Mouse (Mus musculus) layer of hippocampus, adult 11-12 months (tissue): Measurements from ENCODE around the gene Tent5b.

Experiments
- DNase-seq: peaks from one replicate; pipeline ENCODE4 v3.0.0; 2022; ENCODE audit warnings: low spot score

Gene Tent5b

DNA sequence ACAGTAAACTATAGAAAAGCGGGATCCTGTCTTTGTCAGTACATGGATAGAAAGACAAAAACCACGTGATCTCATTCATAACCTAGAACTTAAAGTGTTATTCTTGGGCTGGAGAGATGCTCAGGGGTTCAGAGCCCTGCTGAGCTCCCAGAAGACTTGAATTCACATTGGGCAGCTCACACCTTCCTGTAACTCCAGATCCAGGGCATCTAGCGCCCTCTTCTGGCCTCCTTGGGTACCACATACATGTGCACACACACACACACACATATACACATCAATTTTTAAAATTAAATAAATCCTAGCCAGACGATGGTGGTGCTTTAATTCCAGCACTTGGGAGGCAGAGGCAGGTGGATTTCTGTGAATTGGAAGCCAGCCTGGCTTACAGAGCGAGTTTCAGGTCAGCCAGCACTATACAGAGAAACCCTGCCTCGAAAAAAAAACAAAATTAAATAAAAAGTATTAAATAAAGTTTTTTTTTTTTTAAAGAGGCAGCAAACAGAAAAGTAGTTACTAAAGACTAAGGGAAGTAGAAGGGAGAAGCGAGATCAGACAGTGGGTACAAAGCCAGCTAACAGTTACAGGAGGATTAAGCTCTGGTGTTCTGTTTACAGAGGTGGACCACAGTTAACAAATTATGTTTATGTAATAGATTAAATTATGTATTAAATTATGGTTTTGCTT is 8.7 kb upstream of the Tent5b start:
- DNase-seq: no peak

DNA sequence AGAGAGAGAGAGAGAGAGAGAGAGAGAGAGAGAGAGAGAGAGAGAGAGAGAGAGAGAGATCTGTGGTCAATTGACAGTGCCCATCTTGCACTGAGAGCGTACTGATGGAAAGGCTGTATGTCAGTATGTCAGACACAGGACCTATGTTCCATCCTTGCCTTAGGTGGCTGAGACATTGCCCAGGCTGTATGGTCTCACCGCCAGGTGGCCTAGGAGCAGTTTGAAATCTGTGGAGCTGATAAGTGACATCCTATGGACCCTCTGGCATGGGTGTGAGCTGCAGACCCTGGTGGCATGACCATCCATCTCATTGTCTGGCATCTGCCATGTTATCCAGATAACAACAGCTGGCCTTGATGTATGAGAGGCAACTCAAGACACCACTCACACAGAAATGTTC is 6.1 kb upstream of the Tent5b start:
- DNase-seq: no peak

DNA sequence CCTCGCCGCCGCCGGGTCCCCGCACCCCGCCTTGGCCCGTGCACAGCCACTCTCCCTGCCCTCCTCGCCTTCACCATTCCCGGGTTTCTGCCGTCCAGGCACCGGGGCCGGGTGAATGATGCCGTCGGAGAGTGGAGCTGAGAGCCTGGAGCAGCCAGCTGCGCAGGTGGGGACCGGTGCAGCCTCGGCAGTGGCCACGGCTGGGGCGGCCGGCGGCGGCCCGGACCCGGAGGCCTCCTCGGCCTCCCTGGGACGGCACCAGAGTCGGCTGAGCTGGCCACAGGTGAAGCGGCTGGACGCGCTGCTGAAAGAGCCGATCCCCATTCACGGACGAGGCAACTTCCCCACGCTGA is 229 bp downstream of the Tent5b start:
- DNase-seq: no peak

DNA sequence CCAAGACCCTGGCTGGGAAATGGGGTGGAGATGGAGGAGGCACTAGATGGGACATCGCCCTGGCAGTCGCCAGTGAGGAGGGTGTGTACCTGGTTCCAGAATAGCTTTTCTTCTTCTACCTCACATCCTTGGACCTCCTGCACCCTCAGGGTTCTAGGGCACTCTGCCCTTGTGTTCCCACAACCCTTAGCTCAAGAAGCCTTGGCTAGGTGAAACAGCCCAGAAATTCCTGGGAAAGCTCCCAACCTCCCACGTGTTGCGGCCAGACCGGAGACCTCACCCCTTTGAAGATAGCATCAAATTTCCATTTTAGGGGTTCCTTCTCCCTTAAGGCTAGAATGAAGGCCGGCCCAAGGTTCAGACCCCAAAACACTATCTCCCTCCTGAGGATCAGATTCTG is 822 bp downstream of the Tent5b start:
- no peak for DNase-seq

GRCm38 (mm10) chr4:133481488-133481887 is 1.6 kb downstream of the Tent5b start:
- no peak for DNase-seq

- no peak for DNase-seq
Observed at GRCm38 (mm10) chr4:133482479-133482878, 2.5 kb downstream of the Tent5b start.

- no peak for DNase-seq
Observed at GRCm38 (mm10) chr4:133484266-133485025, 4.5 kb downstream of the Tent5b start.

DNA sequence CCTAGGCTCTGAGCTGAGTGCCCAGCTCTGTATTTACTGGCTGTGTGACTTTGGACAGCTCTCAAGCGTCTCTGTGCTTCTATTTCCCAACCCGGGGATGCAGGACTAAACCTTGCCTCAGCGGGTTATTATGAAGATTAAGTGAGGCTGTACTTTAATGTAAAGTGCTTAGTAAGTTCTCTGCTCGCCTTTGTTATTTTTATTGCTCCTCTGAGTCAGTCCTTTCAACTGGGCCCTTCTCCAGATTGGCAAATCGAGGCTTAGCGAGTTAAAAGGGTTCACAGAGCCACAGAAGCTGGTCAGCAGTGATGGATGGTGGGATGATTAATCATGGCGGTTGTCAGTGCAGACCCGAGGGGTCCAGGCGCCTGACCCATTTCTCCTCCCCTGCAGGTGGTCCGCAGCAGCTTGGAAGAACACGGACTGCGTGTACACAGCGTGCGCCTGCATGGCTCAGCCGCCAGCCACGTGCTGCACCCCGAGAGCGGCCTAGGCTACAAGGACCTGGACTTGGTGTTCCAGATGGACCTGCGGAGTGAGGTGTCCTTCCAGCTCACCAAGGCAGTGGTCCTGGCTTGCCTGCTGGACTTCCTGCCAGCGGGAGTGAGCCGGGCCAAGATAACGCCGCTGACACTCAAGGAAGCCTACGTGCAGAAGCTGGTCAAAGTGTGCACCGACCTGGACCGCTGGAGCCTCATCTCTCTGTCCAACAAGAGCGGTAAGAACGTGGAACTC is 5.9 kb downstream of the Tent5b start:
- DNase-seq: no peak

- DNase-seq: no peak
Observed at GRCm38 (mm10) chr4:133486673-133487357, 6.9 kb downstream of the Tent5b start.

DNA sequence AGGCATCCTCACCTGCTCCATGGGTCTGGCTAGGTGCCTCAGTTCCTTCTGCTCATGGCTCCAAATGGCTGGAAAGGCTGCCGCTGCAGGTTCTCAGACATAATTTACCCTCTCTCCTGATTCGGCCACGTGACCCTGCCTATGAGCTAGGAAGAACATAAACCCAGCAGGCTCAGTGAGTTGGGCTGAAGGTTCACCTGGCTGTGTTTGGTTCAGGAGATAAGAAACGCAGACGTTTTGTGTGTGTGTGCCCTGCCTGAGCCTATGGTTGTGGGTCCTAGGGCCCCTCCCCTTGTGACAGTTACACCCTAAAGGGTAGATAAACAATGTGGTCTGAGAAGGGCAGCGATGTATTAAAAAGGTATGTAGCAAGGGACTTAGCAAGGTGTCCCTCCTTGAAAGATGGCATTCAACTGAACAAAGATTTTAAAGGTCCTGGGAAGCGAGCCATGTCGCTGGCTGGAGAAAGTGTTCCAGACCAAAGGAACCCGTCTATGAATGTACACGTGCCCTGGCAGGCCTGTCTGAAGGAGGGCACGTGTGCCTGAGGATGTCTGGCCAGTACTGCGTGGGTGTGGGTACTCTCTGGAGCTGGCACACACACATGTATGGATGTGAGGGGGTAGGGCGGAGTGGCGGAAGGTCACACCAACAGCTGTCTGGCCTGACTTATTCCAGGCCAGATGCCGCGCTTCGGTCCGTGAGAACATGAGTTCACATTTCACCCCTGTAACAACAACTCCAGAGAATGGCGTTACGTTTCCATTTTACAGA is 8.9 kb downstream of the Tent5b start:
- no peak for DNase-seq

DNA sequence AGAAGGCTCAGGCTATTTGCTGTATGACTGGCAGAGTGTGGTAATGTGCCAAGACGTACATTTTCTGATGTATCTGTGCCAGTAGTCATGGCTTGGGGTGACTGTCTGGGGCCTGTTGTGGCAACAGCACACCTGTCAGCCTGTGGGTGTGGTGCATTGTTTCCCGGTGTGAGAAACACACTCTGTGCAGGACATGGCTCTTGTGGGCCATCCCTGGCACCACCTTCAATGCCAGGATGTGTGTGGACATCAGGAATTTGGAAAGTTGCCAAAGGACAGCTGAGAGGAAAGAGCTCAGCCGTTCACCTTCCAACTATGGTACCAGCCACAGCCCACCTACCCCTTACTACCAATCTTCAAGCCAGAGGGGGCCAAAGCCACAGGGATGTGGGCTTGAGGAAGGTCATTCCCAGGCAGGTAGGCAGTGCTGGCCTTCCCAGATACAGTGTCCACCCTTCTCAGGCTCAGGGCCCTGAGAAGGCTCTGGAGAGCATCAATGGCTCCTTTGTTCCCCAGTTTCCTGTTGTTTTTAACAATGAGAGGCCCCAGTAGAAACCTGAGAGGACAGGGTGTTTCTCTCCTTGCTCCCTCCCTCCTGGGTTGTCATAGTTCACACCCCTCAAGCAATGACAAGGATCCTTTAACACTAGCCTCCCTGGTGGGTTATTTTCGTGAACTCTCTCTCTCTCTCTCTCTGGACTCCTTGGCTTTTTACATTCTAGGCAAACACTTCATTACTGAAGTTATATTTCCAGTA is 9.7 kb downstream of the Tent5b start:
- DNase-seq: no peak

DNA sequence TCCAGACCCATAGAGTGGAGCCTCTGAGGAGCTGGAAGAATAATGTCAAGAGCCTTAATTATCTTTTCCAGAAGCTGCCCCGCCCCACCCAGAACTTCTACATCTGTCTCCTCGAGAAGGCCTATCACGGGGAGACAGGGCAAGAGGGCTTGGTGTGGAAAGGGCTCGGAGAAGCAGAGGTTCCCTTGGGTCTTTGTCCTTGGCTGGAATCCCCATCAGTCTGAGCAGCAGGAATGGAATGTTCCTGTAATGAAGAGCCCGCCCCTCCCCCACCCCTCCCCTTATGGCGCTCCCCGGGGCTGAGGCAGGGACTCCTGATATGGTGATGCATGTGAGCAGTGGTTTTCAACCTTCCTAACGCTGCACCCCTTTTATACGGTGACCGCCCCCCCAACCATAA is 11.9 kb downstream of the Tent5b start:
- DNase-seq: no peak

DNA sequence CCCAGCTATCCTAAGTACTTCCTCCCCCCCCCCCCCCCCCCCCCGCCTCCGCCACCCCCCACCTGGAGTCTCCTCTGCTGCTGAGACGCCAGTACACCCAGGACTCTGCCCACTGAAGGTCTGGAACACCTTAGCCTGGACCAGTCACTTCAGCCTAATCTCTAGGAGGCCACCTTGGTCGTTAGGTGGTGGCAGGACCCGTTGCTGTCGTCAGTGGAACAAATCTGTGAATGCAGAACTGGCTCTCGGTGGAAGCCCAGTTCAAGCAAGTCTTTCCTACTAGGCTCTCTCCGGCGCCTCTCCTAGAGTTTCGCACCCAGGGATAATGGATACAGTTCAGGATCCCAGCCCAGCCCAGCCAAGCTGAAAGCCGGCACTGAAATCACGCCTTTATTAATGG is 14.0 kb downstream of the Tent5b start:
- DNase-seq: no peak

- DNase-seq: peak; percentile 85
Observed at GRCm38 (mm10) chr4:133494432-133494831, 14.5 kb downstream of the Tent5b start.

DNA sequence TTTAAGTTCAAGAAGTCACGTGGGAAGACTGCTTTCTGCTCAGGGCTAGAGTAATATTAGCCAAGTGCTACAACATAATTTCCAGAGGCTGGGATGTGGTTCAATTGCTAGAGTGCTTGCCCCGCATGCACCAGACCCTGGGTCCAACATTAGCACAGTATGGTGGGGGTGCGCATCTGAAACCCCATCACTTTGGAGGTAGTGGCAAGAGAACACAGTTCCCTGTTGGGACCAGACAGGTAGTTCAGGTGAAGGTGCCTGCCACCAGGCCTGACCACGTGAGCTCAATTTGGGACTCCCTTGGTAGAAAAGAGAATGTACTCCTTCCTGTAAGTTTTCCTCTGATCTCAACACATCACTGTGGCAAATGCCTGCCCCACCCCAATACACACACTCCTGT is 14.9 kb downstream of the Tent5b start:
- DNase-seq: no peak

DNA sequence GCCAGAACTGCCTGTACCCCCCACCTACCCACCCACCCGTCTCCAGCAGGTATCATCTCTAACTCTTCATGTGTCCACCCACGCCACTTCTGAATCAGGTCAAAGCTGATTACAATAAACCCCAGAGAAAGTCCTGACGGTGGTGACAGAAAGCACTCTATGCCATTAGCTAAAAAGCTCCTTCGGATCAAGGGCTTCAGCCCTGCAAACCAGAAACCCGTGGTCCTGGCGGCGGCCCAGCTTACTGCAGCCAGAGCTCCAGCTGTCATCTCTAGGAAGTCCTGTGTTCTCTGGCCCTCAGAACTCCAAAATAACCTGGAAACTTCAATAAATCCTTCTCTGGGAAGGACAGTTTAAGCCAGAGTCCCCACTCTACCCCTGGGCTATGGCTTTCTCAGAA is 15.8 kb downstream of the Tent5b start:
- no peak for DNase-seq

GRCm38 (mm10) chr4:133496738-133497445 is 17.0 kb downstream of the Tent5b start:
- DNase-seq: no peak

GRCm38 (mm10) chr4:133497461-133498159 is 17.7 kb downstream of the Tent5b start:
- DNase-seq: no peak

- peak; percentile 86 for DNase-seq
Observed at GRCm38 (mm10) chr4:133498160-133498724, 18.3 kb downstream of the Tent5b start, which contains the start of gene Trnp1. Gene Trnp1, minus strand, starts transcription at chr4:133498550.
